Mouse (Mus musculus) MEL (cell line): Measurements from ENCODE around the gene Plxdc1. TPM values are rescaled to one million over a fixed set of nuclear protein-coding genes. Genes with fewer than 3 reads are reported as not detected.

ENCODE experiments used
- DNase-seq: peaks from one replicate; pipeline ENCODE4 v3.0.0; 2011; ENCODE audit warnings: low read depth, low spot score
- H3K27ac ChIP-seq: 2 replicates; pipeline ENCODE4 v1.5.1; 2012; ENCODE audit warnings: low read depth, mild to moderate bottlenecking, control low read depth, low read length, moderate library complexity; ENCODE audit not compliant: control insufficient read depth
- H3K27me3 ChIP-seq, 2 experiments: fragments of 150-350 bp in 1 of 2; sonication (generic) in 1 of 2; 2 replicates each; pipeline ENCODE4 v1.6.1; 2012; ENCODE audit warnings: low read length in 2 of 2, mild to moderate bottlenecking in 2 of 2, improper control_type of control experiment in 1 of 2, moderate library complexity in 1 of 2; ENCODE audit not compliant: insufficient read depth in 2 of 2, control insufficient read depth in 1 of 2
- H3K36me3 ChIP-seq, 2 experiments: 2 replicates each; pipeline ENCODE4 v1.6.1; 2012 to 2014; ENCODE audit warnings: low read length in 2 of 2, improper control_type of control experiment in 1 of 2, inconsistent platforms in 1 of 2, mild to moderate bottlenecking in 1 of 2; ENCODE audit not compliant: insufficient read depth in 2 of 2, control insufficient read depth in 1 of 2
- H3K4me1 ChIP-seq, 2 experiments: fragments of 150-350 bp in 1 of 2; sonication (generic) in 1 of 2; 2 replicates each; pipeline ENCODE4 v1.6.1; 2012; ENCODE audit warnings: low read length in 2 of 2, improper control_type of control experiment in 1 of 2, mild to moderate bottlenecking in 1 of 2; ENCODE audit not compliant: insufficient read depth in 2 of 2, control insufficient read depth in 1 of 2
- H3K4me3 ChIP-seq, 2 experiments: fragments of 150-350 bp in 1 of 2; sonication (generic) in 1 of 2; 2 replicates each; pipeline ENCODE4 v1.5.1; 2012; ENCODE audit warnings: low read depth in 2 of 2, low read length in 2 of 2, mild to moderate bottlenecking in 2 of 2, moderate library complexity in 2 of 2, control low read depth in 1 of 2, improper control_type of control experiment in 1 of 2; ENCODE audit not compliant: control insufficient read depth in 1 of 2, insufficient read depth in 1 of 2
- H3K79me2 ChIP-seq: 2 replicates; pipeline ENCODE4 v1.6.1; 2012; ENCODE audit warnings: mild to moderate bottlenecking, low read length, moderate library complexity; ENCODE audit not compliant: control insufficient read depth, poor library complexity, insufficient read depth
- H3K9ac ChIP-seq: 2 replicates; pipeline ENCODE4 v1.6.1; 2012; ENCODE audit warnings: low read depth, mild to moderate bottlenecking, control low read depth, low read length, moderate library complexity; ENCODE audit not compliant: control insufficient read depth, poor library complexity, severe bottlenecking
- H3K9me3 ChIP-seq: fragments of 150-350 bp; sonication (generic); replicated peaks from 2 replicates; pipeline ENCODE4 v1.6.1; 2012; ENCODE audit warnings: mild to moderate bottlenecking, low read length, improper control_type of control experiment, moderate library complexity; ENCODE audit not compliant: insufficient read depth
- BHLHE40 ChIP-seq: IDR thresholded peaks from 2 replicates; pipeline ENCODE4 v1.6.1; 2012; ENCODE audit warnings: low read depth, mild to moderate bottlenecking, inconsistent platforms, low read length, improper control_type of control experiment, borderline replicate concordance
- CHD1 ChIP-seq: IDR thresholded peaks from 2 replicates; pipeline ENCODE4 v1.6.1; 2012; ENCODE audit warnings: low read depth, mild to moderate bottlenecking, inconsistent platforms, low read length, improper control_type of control experiment
- CHD2 ChIP-seq: IDR thresholded peaks from 2 replicates; pipeline ENCODE4 v1.6.1; 2011; ENCODE audit warnings: low read length, improper control_type of control experiment
- E2F4 ChIP-seq: IDR thresholded peaks from 2 replicates; pipeline ENCODE4 v1.6.1; 2011; ENCODE audit warnings: low read depth, low read length, improper control_type of control experiment, borderline replicate concordance
- ELF1 ChIP-seq: IDR thresholded peaks from 2 replicates; pipeline ENCODE4 v1.6.1; 2014; ENCODE audit warnings: low read depth, mild to moderate bottlenecking, inconsistent platforms, low read length, improper control_type of control experiment, moderate library complexity
- EP300 ChIP-seq, 2 experiments: IDR thresholded peaks; 2 replicates each; pipeline ENCODE4 v1.6.1; 2011; ENCODE audit warnings: improper control_type of control experiment in 2 of 2, low read length in 2 of 2, low read depth in 1 of 2, mild to moderate bottlenecking in 1 of 2
- GATA1 ChIP-seq: IDR thresholded peaks from 2 replicates; pipeline ENCODE4 v1.6.1; 2011; ENCODE audit warnings: low read depth, low read length, improper control_type of control experiment
- HCFC1 ChIP-seq: IDR thresholded peaks from 2 replicates; pipeline ENCODE4 v1.6.1; 2012; ENCODE audit warnings: low read depth, mild to moderate bottlenecking, inconsistent platforms, low read length, improper control_type of control experiment, moderate library complexity
- JUND ChIP-seq: IDR thresholded peaks from 2 replicates; pipeline ENCODE4 v1.6.1; 2011; ENCODE audit warnings: low read depth, mild to moderate bottlenecking, improper control_type of control experiment, low read length
- KAT2A ChIP-seq: conservative IDR thresholded peaks from 2 replicates; pipeline ENCODE4 v1.6.1; 2012; ENCODE audit warnings: low read depth, low read length, improper control_type of control experiment, inconsistent platforms
- MAFK ChIP-seq: IDR thresholded peaks from 2 replicates; pipeline ENCODE4 v1.6.1; 2011; ENCODE audit warnings: low read depth, mild to moderate bottlenecking, low read length, improper control_type of control experiment, borderline replicate concordance
- MAZ ChIP-seq: IDR thresholded peaks from 2 replicates; pipeline ENCODE4 v1.6.1; 2012; ENCODE audit warnings: low read depth, mild to moderate bottlenecking, inconsistent platforms, low read length, improper control_type of control experiment
- MEF2A ChIP-seq: IDR thresholded peaks from 2 replicates; pipeline ENCODE4 v1.6.1; 2014; ENCODE audit warnings: low read depth, mild to moderate bottlenecking, inconsistent platforms, low read length, improper control_type of control experiment; ENCODE audit not compliant: poor library complexity, insufficient replicate concordance, severe bottlenecking; ENCODE audit errors: extremely low read depth
- MXI1 ChIP-seq: IDR thresholded peaks from 2 replicates; pipeline ENCODE4 v1.6.1; 2011; ENCODE audit warnings: mild to moderate bottlenecking, low read depth, low read length, improper control_type of control experiment
- MYB ChIP-seq: IDR thresholded peaks from 2 replicates; pipeline ENCODE4 v1.6.1; 2011; ENCODE audit warnings: mild to moderate bottlenecking, low read depth, low read length, improper control_type of control experiment
- MYC ChIP-seq: IDR thresholded peaks from 2 replicates; pipeline ENCODE4 v1.6.1; 2011; ENCODE audit warnings: low read depth, mild to moderate bottlenecking, low read length, improper control_type of control experiment, moderate library complexity
- NRF1 ChIP-seq: IDR thresholded peaks from 2 replicates; pipeline ENCODE4 v1.6.1; 2014; ENCODE audit warnings: low read depth, mild to moderate bottlenecking, inconsistent platforms, low read length, improper control_type of control experiment, moderate library complexity; ENCODE audit not compliant: poor library complexity, insufficient read depth, severe bottlenecking
- POLR2AphosphoS2 ChIP-seq: IDR thresholded peaks from 2 replicates; pipeline ENCODE4 v1.6.1; 2011; ENCODE audit warnings: low read length, improper control_type of control experiment
- RAD21 ChIP-seq: IDR thresholded peaks from 2 replicates; pipeline ENCODE4 v1.6.1; 2011; ENCODE audit warnings: mild to moderate bottlenecking, low read depth, low read length, improper control_type of control experiment
- RCOR1 ChIP-seq: IDR thresholded peaks from 2 replicates; pipeline ENCODE4 v1.6.1; 2012; ENCODE audit warnings: low read depth, mild to moderate bottlenecking, inconsistent platforms, low read length, improper control_type of control experiment
- SMC3 ChIP-seq: IDR thresholded peaks from 2 replicates; pipeline ENCODE4 v1.6.1; 2011; ENCODE audit warnings: low read depth, low read length, improper control_type of control experiment
- TBP ChIP-seq: IDR thresholded peaks from 2 replicates; pipeline ENCODE4 v1.8.0; 2011; ENCODE audit warnings: low read depth, low read length, improper control_type of control experiment
- TCF12 ChIP-seq: IDR thresholded peaks from 2 replicates; pipeline ENCODE4 v1.6.1; 2014; ENCODE audit warnings: low read depth, mild to moderate bottlenecking, inconsistent platforms, low read length, improper control_type of control experiment, moderate library complexity
- UBTF ChIP-seq: IDR thresholded peaks from 2 replicates; pipeline ENCODE4 v1.6.1; 2012; ENCODE audit warnings: low read depth, mild to moderate bottlenecking, inconsistent platforms, low read length, improper control_type of control experiment, moderate library complexity, borderline replicate concordance; ENCODE audit not compliant: insufficient read depth
- USF1 ChIP-seq: IDR thresholded peaks from 2 replicates; pipeline ENCODE4 v1.6.1; 2014; ENCODE audit warnings: low read depth, mild to moderate bottlenecking, inconsistent platforms, low read length, improper control_type of control experiment, moderate library complexity
- USF2 ChIP-seq, 2 experiments: IDR thresholded peaks; 2 replicates each; pipeline ENCODE4 v1.6.1; 2011 to 2012; ENCODE audit warnings: improper control_type of control experiment in 2 of 2, low read length in 2 of 2, borderline replicate concordance in 1 of 2, inconsistent platforms in 1 of 2, low read depth in 1 of 2, mild to moderate bottlenecking in 1 of 2; ENCODE audit not compliant: insufficient read depth in 1 of 2
- ZC3H11A ChIP-seq: IDR thresholded peaks from 2 replicates; pipeline ENCODE4 v1.6.1; 2012; ENCODE audit warnings: low read depth, mild to moderate bottlenecking, inconsistent platforms, low read length, improper control_type of control experiment
- ZKSCAN1 ChIP-seq: IDR thresholded peaks from 2 replicates; pipeline ENCODE4 v1.6.1; 2012; ENCODE audit warnings: low read depth, mild to moderate bottlenecking, inconsistent platforms, low read length, improper control_type of control experiment, moderate library complexity
- polyA plus RNA-seq, 2 experiments: library from polyadenylated mRNA; stranded (reverse) in 1 of 2; unstranded in 1 of 2; fragments of >175 nt in 1 of 2; fragments of >200 nt in 1 of 2; gene quantifications; 2 replicates each; pipeline versions ENCODE4 v1.2.1 to v1.2.4; 2012; ENCODE audit warnings: low replicate concordance in 2 of 2, low read depth in 1 of 2; ENCODE audit not compliant: insufficient read length in 2 of 2, insufficient read depth in 1 of 2, missing spikeins in 1 of 2
- total RNA-seq: library from RNA; depleted of rRNA; stranded (reverse); fragments of 300-350 nt; gene quantifications from 2 replicates; pipeline ENCODE4 v1.2.3, GENCODE M21; 2012

The Plxdc1 gene
- total and polyA plus RNA-seq, 3 experiments, result 13.1 to 24.5 TPM; not detected in 1

- Histone ChIP-seq H3K79me2 (peaks cover 4% of the 10 kb centered on the region; the same call in 1 of the 2 replicates), H3K27me3 (no peaks in the 10 kb centered on the region), H3K4me3 (no peak overlapping the region), H3K9ac (no peak overlapping the region), H3K9me3 (no peaks in the 10 kb centered on the region), H3K4me1 (peaks cover 3 to 10% of the 10 kb centered on the region in 2 experiments; a peak in 3 of 4 replicates), H3K27ac (no peak overlapping the region), H3K36me3 (peaks cover 0 to 3% of the 10 kb centered on the region in 2 experiments; a peak in 1 of 4 replicates)
- DNase-seq, result no peak
- no peak for TF ChIP-seq MXI1
- TF ChIP-seq MYC, result no peak
- TF ChIP-seq E2F4, result no peak
- TF ChIP-seq BHLHE40, result no peak
- no peak for TF ChIP-seq HCFC1
- no peak for TF ChIP-seq TCF12
- no peak for TF ChIP-seq TBP
- no peak for TF ChIP-seq MAFK
- TF ChIP-seq NRF1, result no peak
- no peak for TF ChIP-seq MEF2A
- no peak for TF ChIP-seq CHD2
- TF ChIP-seq JUND, result no peak
- TF ChIP-seq ZKSCAN1, result no peak
- no peak for TF ChIP-seq MAZ
- no peak for TF ChIP-seq CHD1
- no peak for TF ChIP-seq RCOR1
- no peak for TF ChIP-seq USF2 (IDR thresholded peaks at IDR 0.05; ENCODE audit: borderline replicate concordance in 1 of 2, insufficient read depth in 1 of 2, low read depth in 1 of 2, low read length in 2 of 2)
- no peak for TF ChIP-seq POLR2AphosphoS2
These were observed 32.8 kb upstream of the Plxdc1 start for GRCm38 (mm10) chr11:98018858-98019641.

GRCm38 (mm10) chr11:98018222-98018621, 32.0 kb upstream of the Plxdc1 start:
- no peaks in the 10 kb centered on the region for H3K27me3 ChIP-seq
- H3K9ac ChIP-seq, result no peak overlapping the region
- H3K36me3 ChIP-seq, result peaks cover 0 to under 1% of the 10 kb centered on the region in 2 experiments; a peak in 1 of 4 replicates
- peaks cover 4% of the 10 kb centered on the region; the same call in 1 of the 2 replicates for H3K79me2 ChIP-seq
- peaks cover under 1 to 6% of the 10 kb centered on the region in 2 experiments; a peak in 3 of 4 replicates for H3K4me1 ChIP-seq
- H3K9me3 ChIP-seq, result no peaks in the 10 kb centered on the region
- H3K27ac ChIP-seq, result no peak overlapping the region
- H3K4me3 ChIP-seq, result no peak overlapping the region
- DNase-seq, result no peak
- TF ChIP-seq MXI1, result no peak
- no peak for TF ChIP-seq ZC3H11A
- no peak for TF ChIP-seq USF1
- no peak for TF ChIP-seq GATA1
- TF ChIP-seq KAT2A, result no peak
- no peak for TF ChIP-seq NRF1
- TF ChIP-seq TCF12, result no peak
- TF ChIP-seq MYB, result no peak
- no peak for TF ChIP-seq RAD21
- no peak for TF ChIP-seq SMC3
- TF ChIP-seq JUND, result no peak
- no peak for TF ChIP-seq HCFC1
- no peak for TF ChIP-seq E2F4
- TF ChIP-seq MYC, result no peak
- no peak for TF ChIP-seq CHD1
- TF ChIP-seq UBTF, result no peak
- no peak for TF ChIP-seq EP300 (IDR thresholded peaks at IDR 0.05; ENCODE audit: low read depth in 1 of 2, low read length in 2 of 2)
- no peak for TF ChIP-seq TBP
- no peak for TF ChIP-seq BHLHE40
- no peak for TF ChIP-seq ELF1
